Mouse (Mus musculus): Measurements from ENCODE around the gene Plekhj1. TPM values are rescaled to one million over a fixed set of nuclear protein-coding genes. Genes with fewer than 3 reads are reported as not detected.

Plekhj1 gene
- polyA plus RNA-seq, 1 experiment: 73.5 TPM

GRCm38 (mm10) chr10:80751188-80751832 lies 47.1 kb downstream of the Plekhj1 start:
- Histone ChIP-seq H3K27me3 (ENCODE audit: control insufficient read depth, insufficient read depth, low read length, poor library complexity, severe bottlenecking) (no peaks in the 10 kb centered on the region), H3K4me3 (ENCODE audit: low read depth, low read length) (peak overlapping the region; percentile 67), H3K4me1 (ENCODE audit: control insufficient read depth, insufficient read depth, low read length) (no peaks in the 10 kb centered on the region), H3K36me3 (ENCODE audit: control insufficient read depth, insufficient read depth, low read length, poor library complexity, severe bottlenecking) (no peaks in the 10 kb centered on the region), H3K9ac (ENCODE audit: low read depth, poor library complexity, severe bottlenecking) (peak overlapping the region; percentile 32), H3K27ac (ENCODE audit: insufficient read depth, low read length) (peak overlapping the region; percentile 0; the same call in 1 of the 2 replicates), H3K9me3 (replicated peaks; ENCODE audit: control insufficient read depth, insufficient read depth, low read length, poor library complexity, severe bottlenecking) (no peaks in the 10 kb centered on the region)
- TF ChIP-seq POLR2A (IDR thresholded peaks at IDR 0.05; ENCODE audit: insufficient read depth, low read length) (no peak), CTCF (IDR thresholded peaks at IDR 0.05; ENCODE audit: low read depth, low read length) (peak; percentile 6), EP300 (IDR thresholded peaks at IDR 0.05; ENCODE audit: insufficient read depth, low read depth, low read length) (no peak)

GRCm38 (mm10) chr10:80748609-80749008 lies 49.8 kb downstream of the Plekhj1 start:
- H3K9me3 ChIP-seq (replicated peaks; ENCODE audit: control insufficient read depth, insufficient read depth, low read length, poor library complexity, severe bottlenecking): no peaks in the 10 kb centered on the region
- H3K36me3 ChIP-seq (ENCODE audit: control insufficient read depth, insufficient read depth, low read length, poor library complexity, severe bottlenecking): no peaks in the 10 kb centered on the region
- H3K27me3 ChIP-seq (ENCODE audit: control insufficient read depth, insufficient read depth, low read length, poor library complexity, severe bottlenecking): no peaks in the 10 kb centered on the region
- no peak overlapping the region for H3K9ac ChIP-seq (ENCODE audit: low read depth, poor library complexity, severe bottlenecking)
- H3K27ac ChIP-seq (ENCODE audit: insufficient read depth, low read length): no peak overlapping the region
- no peaks in the 10 kb centered on the region for H3K4me1 ChIP-seq (ENCODE audit: control insufficient read depth, insufficient read depth, low read length)
- H3K4me3 ChIP-seq (ENCODE audit: low read depth, low read length): no peak overlapping the region
- TF ChIP-seq EP300 (IDR thresholded peaks at IDR 0.05; ENCODE audit: insufficient read depth, low read depth, low read length): no peak
- no peak for TF ChIP-seq CTCF (IDR thresholded peaks at IDR 0.05; ENCODE audit: low read depth, low read length)
- TF ChIP-seq POLR2A (IDR thresholded peaks at IDR 0.05; ENCODE audit: insufficient read depth, low read length): no peak

DNA sequence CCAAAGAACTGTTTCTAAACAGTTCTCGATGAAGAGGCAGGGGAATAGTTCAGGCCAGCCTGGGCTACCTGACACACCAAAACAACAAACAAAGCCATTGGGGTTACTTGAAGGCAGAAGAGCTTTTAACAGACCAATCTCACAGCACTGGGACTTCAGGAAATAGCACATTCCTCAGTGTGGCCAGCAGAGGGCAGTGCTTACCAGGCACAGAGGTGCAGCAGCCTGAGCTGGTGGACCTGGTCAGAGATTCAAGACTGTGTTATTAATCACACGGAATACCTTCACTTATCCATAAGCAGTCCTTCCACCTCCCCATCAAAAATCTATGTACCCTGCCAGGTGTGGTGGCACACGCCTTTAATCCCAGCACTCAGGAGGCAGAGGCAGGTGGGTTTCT lies 51.0 kb downstream of the Plekhj1 start:
- Histone ChIP-seq H3K9me3 (replicated peaks; ENCODE audit: control insufficient read depth, insufficient read depth, low read length, poor library complexity, severe bottlenecking) (no peaks in the 10 kb centered on the region), H3K4me1 (ENCODE audit: control insufficient read depth, insufficient read depth, low read length) (no peaks in the 10 kb centered on the region), H3K4me3 (ENCODE audit: low read depth, low read length) (no peak overlapping the region), H3K27ac (ENCODE audit: insufficient read depth, low read length) (no peak overlapping the region), H3K9ac (ENCODE audit: low read depth, poor library complexity, severe bottlenecking) (no peak overlapping the region), H3K36me3 (ENCODE audit: control insufficient read depth, insufficient read depth, low read length, poor library complexity, severe bottlenecking) (no peaks in the 10 kb centered on the region), H3K27me3 (ENCODE audit: control insufficient read depth, insufficient read depth, low read length, poor library complexity, severe bottlenecking) (no peaks in the 10 kb centered on the region)
- peak; percentile 98 for TF ChIP-seq CTCF (IDR thresholded peaks at IDR 0.05; ENCODE audit: low read depth, low read length)
- no peak for TF ChIP-seq POLR2A (IDR thresholded peaks at IDR 0.05; ENCODE audit: insufficient read depth, low read length)
- TF ChIP-seq EP300 (IDR thresholded peaks at IDR 0.05; ENCODE audit: insufficient read depth, low read depth, low read length): no peak

Other genes with a start within 250 kb of the Plekhj1 start
- gene Rexo1, start 237.1 kb downstream of the Plekhj1 start, polyA plus RNA-seq (2011; ENCODE audit: insufficient read depth, insufficient read length, low read depth, missing spikeins): 29.5 and 32.8 TPM in 2 replicates
- 24.9 TPM in 2 replicates for gene Klf16, start 221.3 kb downstream of the Plekhj1 start, polyA plus RNA-seq (2011; ENCODE audit: insufficient read depth, insufficient read length, low read depth, missing spikeins)
- 35.8 and 49.5 TPM in 2 replicates for gene Abhd17a, start 208.3 kb downstream of the Plekhj1 start, polyA plus RNA-seq (2011; ENCODE audit: insufficient read depth, insufficient read length, low read depth, missing spikeins)
- gene Scamp4, start 195.8 kb downstream of the Plekhj1 start, polyA plus RNA-seq (2011; ENCODE audit: insufficient read depth, insufficient read length, low read depth, missing spikeins): 58.4 and 68.9 TPM in 2 replicates
- 3.6 and 5.4 TPM in 2 replicates for gene Adat3, start 195.7 kb downstream of the Plekhj1 start, polyA plus RNA-seq (2011; ENCODE audit: insufficient read depth, insufficient read length, low read depth, missing spikeins)
- gene Gm49322, start 192.6 kb downstream of the Plekhj1 start, polyA plus RNA-seq (2011; ENCODE audit: insufficient read depth, insufficient read length, low read depth, missing spikeins): 2.4 and 2.8 TPM in 2 replicates
- gene Csnk1g2, start 175.8 kb downstream of the Plekhj1 start, polyA plus RNA-seq (2011; ENCODE audit: insufficient read depth, insufficient read length, low read depth, missing spikeins): 82.7 and 84.6 TPM in 2 replicates
- gene Btbd2, start 141.6 kb downstream of the Plekhj1 start, polyA plus RNA-seq (2011; ENCODE audit: insufficient read depth, insufficient read length, low read depth, missing spikeins): 45.6 and 47.1 TPM in 2 replicates
- 54.6 and 57.4 TPM in 2 replicates for gene Mknk2, start 120.5 kb downstream of the Plekhj1 start, polyA plus RNA-seq (2011; ENCODE audit: insufficient read depth, insufficient read length, low read depth, missing spikeins)
- gene Mob3a, start 96.6 kb downstream of the Plekhj1 start, polyA plus RNA-seq (2011; ENCODE audit: insufficient read depth, insufficient read length, low read depth, missing spikeins): 17.5 and 19.8 TPM in 2 replicates
- gene Izumo4, start 96.4 kb downstream of the Plekhj1 start, polyA plus RNA-seq (2011; ENCODE audit: insufficient read depth, insufficient read length, low read depth, missing spikeins): 7.2 and 9.6 TPM in 2 replicates
- gene Ap3d1, start 56.4 kb downstream of the Plekhj1 start, polyA plus RNA-seq (2011; ENCODE audit: insufficient read depth, insufficient read length, low read depth, missing spikeins): 53.8 and 55.2 TPM in 2 replicates
- 42.6 and 48.3 TPM in 2 replicates for gene Dot1l, start 43.4 kb downstream of the Plekhj1 start, polyA plus RNA-seq (2011; ENCODE audit: insufficient read depth, insufficient read length, low read depth, missing spikeins)
- gene Sf3a2, start 428 bp downstream of the Plekhj1 start, polyA plus RNA-seq (2011; ENCODE audit: insufficient read depth, insufficient read length, low read depth, missing spikeins): 90.1 and 100 TPM in 2 replicates
- 0.40 TPM in 1 of 2 replicates, not detected in the other for gene Amh, start 6.6 kb upstream of the Plekhj1 start, polyA plus RNA-seq (2011; ENCODE audit: insufficient read depth, insufficient read length, low read depth, missing spikeins)
- gene Jsrp1, start 14.9 kb upstream of the Plekhj1 start, polyA plus RNA-seq (2011; ENCODE audit: insufficient read depth, insufficient read length, low read depth, missing spikeins): 0.85 TPM in 1 of 2 replicates, not detected in the other
- gene Oaz1, start 28.0 kb upstream of the Plekhj1 start, polyA plus RNA-seq (2011; ENCODE audit: insufficient read depth, insufficient read length, low read depth, missing spikeins): 471 and 498 TPM in 2 replicates
- gene Lingo3, start 45.4 kb upstream of the Plekhj1 start, polyA plus RNA-seq (2011; ENCODE audit: insufficient read depth, insufficient read length, low read depth, missing spikeins): 1.2 and 2.4 TPM in 2 replicates
- gene Lsm7, start 56.6 kb upstream of the Plekhj1 start, polyA plus RNA-seq (2011; ENCODE audit: insufficient read depth, insufficient read length, low read depth, missing spikeins): 105 and 135 TPM in 2 replicates
- gene Sppl2b, start 56.6 kb upstream of the Plekhj1 start, polyA plus RNA-seq (2011; ENCODE audit: insufficient read depth, insufficient read length, low read depth, missing spikeins): 5.9 and 7.6 TPM in 2 replicates
- 0.22 TPM in 1 of 2 replicates, not detected in the other for gene Tmprss9, start 73.2 kb upstream of the Plekhj1 start, polyA plus RNA-seq (2011; ENCODE audit: insufficient read depth, insufficient read length, low read depth, missing spikeins)
- gene Timm13, start 102.3 kb upstream of the Plekhj1 start, polyA plus RNA-seq (2011; ENCODE audit: insufficient read depth, insufficient read length, low read depth, missing spikeins): 135 and 146 TPM in 2 replicates
- 25.9 and 28.2 TPM in 2 replicates for gene Lmnb2, start 119.6 kb upstream of the Plekhj1 start, polyA plus RNA-seq (2011; ENCODE audit: insufficient read depth, insufficient read length, low read depth, missing spikeins)
- 80.7 and 86.3 TPM in 2 replicates for gene Gadd45b, start 131.4 kb upstream of the Plekhj1 start, polyA plus RNA-seq (2011; ENCODE audit: insufficient read depth, insufficient read length, low read depth, missing spikeins)
- 4.1 TPM in 2 replicates for gene Gng7, start 216.3 kb upstream of the Plekhj1 start, polyA plus RNA-seq (2011; ENCODE audit: insufficient read depth, insufficient read length, low read depth, missing spikeins)
- gene Diras1, start 227.0 kb upstream of the Plekhj1 start, polyA plus RNA-seq (2011; ENCODE audit: insufficient read depth, insufficient read length, low read depth, missing spikeins): 0.27 and 0.90 TPM in 2 replicates
- gene Slc39a3, start 238.8 kb upstream of the Plekhj1 start, polyA plus RNA-seq (2011; ENCODE audit: insufficient read depth, insufficient read length, low read depth, missing spikeins): 2.8 and 4.5 TPM in 2 replicates

Measured in ES-Bruce4 (cell line).